Mouse (Mus musculus) forebrain, embryonic 16.5 days (tissue): ENCODE results near the gene Has3. TPM values are rescaled to one million over a fixed set of nuclear protein-coding genes. Genes with fewer than 3 reads are reported as not detected.
"Not testable (repeated sequence)": the region's sequence is repeated elsewhere in the genome, so short reads cannot be mapped to it uniquely, and the experiment has no call there.

ENCODE experiments used
- ATAC-seq: fragments of 200-750 bp; cut with Nextera tagmentation; 2 replicates; pipeline ENCODE4 v1.8.0; 2017; ENCODE audit warnings: mild to moderate bottlenecking, moderate library complexity
- H3K27ac ChIP-seq: fragments of 300-500 bp; sonication (generic); 2 replicates; pipeline ENCODE4 v1.5.1; 2014; ENCODE audit warnings: low read length, control low read depth
- H3K27me3 ChIP-seq: fragments of 300-500 bp; sonication (generic); replicated peaks from 2 replicates; pipeline ENCODE4 v1.6.1; 2014; ENCODE audit warnings: low read length; ENCODE audit not compliant: control insufficient read depth, insufficient read depth
- H3K36me3 ChIP-seq: fragments of 300-500 bp; sonication (generic); 2 replicates; pipeline ENCODE4 v1.6.1; 2014; ENCODE audit not compliant: control insufficient read depth, insufficient read depth
- H3K4me1 ChIP-seq: fragments of 300-500 bp; sonication (generic); replicated peaks from 2 replicates; pipeline ENCODE4 v1.6.1; 2014; ENCODE audit warnings: low read length; ENCODE audit not compliant: control insufficient read depth, insufficient read depth
- H3K4me2 ChIP-seq: fragments of 300-500 bp; sonication (generic); 2 replicates; pipeline ENCODE4 v1.6.1; 2014; ENCODE audit warnings: mild to moderate bottlenecking, low read length, control low read depth
- H3K4me3 ChIP-seq: fragments of 300-500 bp; sonication (generic); replicated peaks from 2 replicates; pipeline ENCODE4 v1.5.1; 2014; ENCODE audit warnings: mild to moderate bottlenecking, low read length, control low read depth
- H3K9ac ChIP-seq: fragments of 300-500 bp; sonication (generic); replicated peaks from 2 replicates; pipeline ENCODE4 v1.6.1; 2014; ENCODE audit warnings: low read depth, low read length, control low read depth
- H3K9me3 ChIP-seq: fragments of 300-500 bp; sonication (generic); 2 replicates; pipeline ENCODE4 v1.6.1; 2016; ENCODE audit warnings: low read length; ENCODE audit not compliant: control insufficient read depth
- WGBS: fragments of 180-500 bp; shearing (Covaris S2); extraction: QIAGEN DNeasy Blood & Tissue Kit; methylation state at CpG from one replicate; pipeline ENCODE4 v1.1.7; 2014; 5-methylcytosine and 5-hydroxymethylcytosine counted together
- polyA plus RNA-seq: library from polyadenylated mRNA; unstranded; fragments of >200 nt; fragmentation: Nextera tagmentation; extraction: Ambion mirVana; gene quantifications from 2 replicates; pipeline ENCODE4 v1.2.1, GENCODE M21; 2015

The Has3 gene
- polyA plus RNA-seq, 1 experiment from 2014 or later, result 1.7 TPM

DNA sequence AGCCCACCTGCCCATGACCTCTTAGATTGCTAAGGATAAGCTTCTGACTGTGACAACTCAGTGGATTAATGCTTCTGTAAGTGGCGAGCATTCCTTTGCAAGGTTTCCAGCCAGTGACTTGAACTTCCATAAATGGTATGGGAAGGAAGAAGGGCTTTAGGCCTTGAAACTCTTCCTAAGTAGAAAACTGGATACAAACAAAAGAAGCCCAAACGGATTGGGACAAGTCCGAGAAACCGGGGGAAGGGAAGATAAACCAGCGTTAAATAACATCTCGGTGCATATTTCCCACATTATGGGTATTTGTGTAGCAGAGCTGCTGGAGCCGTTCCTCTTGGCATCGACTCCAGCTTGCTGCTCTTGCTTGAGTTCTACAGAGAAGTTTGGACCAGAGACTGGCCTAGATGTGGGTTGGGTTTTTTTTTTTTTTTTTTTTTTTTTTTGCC, 54.9 kb downstream of the Has3 start:
- ATAC-seq, result no peak
- Histone ChIP-seq H3K4me3 (no peak overlapping the region), H3K4me1 (peaks cover 2% of the 10 kb centered on the region; the same call in 1 of the 2 replicates), H3K27ac (no peak overlapping the region), H3K27me3 (no peaks in the 10 kb centered on the region), H3K4me2 (no peak overlapping the region), H3K36me3 (no peaks in the 10 kb centered on the region), H3K9ac (no peak overlapping the region), H3K9me3 (no peaks in the 10 kb centered on the region)
- WGBS, result 77% methylated on average over 8 of the region's 8 CpGs

GRCm38 (mm10) chr8:106925446-106925845, 55.4 kb downstream of the Has3 start:
- H3K4me2 ChIP-seq, result no peak overlapping the region
- no peak for ATAC-seq

GRCm38 (mm10) chr8:106927247-106927646, 57.2 kb downstream of the Has3 start:
- no peak for ATAC-seq

More at GRCm38 (mm10) chr8:106925446-106925845, 55.4 kb downstream of the Has3 start:
- no peak overlapping the region for H3K4me3 ChIP-seq
- no peaks in the 10 kb centered on the region for H3K27me3 ChIP-seq
- WGBS, result 81% methylated on average over 4 of the region's 4 CpGs
- no peak overlapping the region for H3K27ac ChIP-seq
- H3K36me3 ChIP-seq, result no peaks in the 10 kb centered on the region
- 0 out of 2 replicates have a peak, but pooled peaks cover 2% of the 10 kb centered on the region for H3K4me1 ChIP-seq
- H3K9me3 ChIP-seq, result no peaks in the 10 kb centered on the region
- H3K9ac ChIP-seq, result no peak overlapping the region

DNA sequence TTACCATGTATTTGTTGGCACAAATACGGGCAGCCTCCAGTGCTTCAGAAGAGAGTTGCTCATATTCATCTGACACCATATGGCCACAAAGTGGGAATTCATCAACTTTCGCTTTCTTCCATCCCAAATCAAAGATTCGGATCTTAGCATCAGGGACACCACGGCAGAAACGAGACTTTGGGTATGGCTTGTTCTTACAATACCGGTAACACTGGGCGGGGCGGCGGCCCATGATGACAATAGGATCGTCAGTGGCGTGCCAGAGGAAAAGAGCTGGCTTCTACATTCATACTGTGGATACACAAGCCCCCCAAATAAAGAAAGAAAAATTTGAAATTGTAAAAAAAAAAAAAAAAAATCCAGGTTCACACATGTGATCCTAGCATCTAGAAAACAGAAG, 58.1 kb downstream of the Has3 start:
- H3K4me3 ChIP-seq, H3K4me2 ChIP-seq, H3K9ac ChIP-seq, H3K27ac ChIP-seq, H3K36me3 ChIP-seq, H3K4me1 ChIP-seq, H3K9me3 ChIP-seq, ATAC-seq: not testable (repeated sequence)
- peaks cover 11% of the 10 kb centered on the region for H3K27me3 ChIP-seq
- WGBS, result 85% methylated on average over 10 of the region's 11 CpGs

More at GRCm38 (mm10) chr8:106927247-106927646, 57.2 kb downstream of the Has3 start:
- Histone ChIP-seq H3K4me2 (no peak overlapping the region), H3K36me3 (no peaks in the 10 kb centered on the region), H3K9ac (no peak overlapping the region), H3K9me3 (no peaks in the 10 kb centered on the region), H3K4me3 (no peak overlapping the region), H3K4me1 (peaks cover 3% of the 10 kb centered on the region), H3K27me3 (peaks cover 9% of the 10 kb centered on the region), H3K27ac (no peak overlapping the region)
- WGBS, result 61% methylated on average over 4 of the region's 4 CpGs

DNA sequence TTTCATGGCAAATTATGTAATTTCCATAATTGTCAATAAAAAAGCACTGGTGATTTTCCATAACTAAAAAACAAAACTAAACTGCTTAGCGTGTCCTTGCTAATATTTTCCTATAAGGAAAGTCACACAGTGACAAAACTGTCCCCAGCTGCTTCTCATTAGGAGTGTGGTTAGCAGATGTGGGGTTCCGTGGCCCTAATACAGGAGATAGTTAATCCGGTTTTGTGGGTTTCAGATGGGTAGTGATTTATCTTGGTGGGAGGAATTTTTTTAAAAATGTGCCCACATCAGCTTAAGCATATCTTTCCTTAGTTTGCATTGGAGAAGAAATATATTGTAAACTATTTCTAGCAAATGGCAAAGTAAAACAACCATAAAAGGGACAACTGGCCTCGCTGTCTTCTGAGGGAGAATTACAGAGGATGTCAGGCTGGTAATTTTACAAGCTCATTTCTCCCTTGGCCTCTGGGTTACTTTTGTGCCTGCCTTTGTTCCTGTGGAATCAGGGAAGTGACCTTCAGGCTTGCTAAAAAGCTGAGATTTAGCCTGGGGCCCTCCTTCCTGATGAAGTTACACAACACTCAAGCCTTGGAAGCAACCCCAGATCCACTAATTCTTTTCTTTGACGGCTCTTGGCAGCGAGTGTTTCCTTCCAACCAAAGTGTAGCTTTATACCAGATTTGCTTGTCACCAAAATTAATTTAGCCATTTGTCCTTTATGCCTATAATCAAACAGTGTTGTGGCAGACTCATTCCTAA, 59.3 kb downstream of the Has3 start:
- 55% methylated on average over 6 of the region's 6 CpGs for WGBS
- peaks cover 6% of the 10 kb centered on the region for H3K4me1 ChIP-seq

GRCm38 (mm10) chr8:106929921-106930320, 59.9 kb downstream of the Has3 start:
- Histone ChIP-seq H3K9ac (no peak overlapping the region), H3K9me3 (no peaks in the 10 kb centered on the region), H3K4me2 (no peak overlapping the region), H3K36me3 (no peaks in the 10 kb centered on the region), H3K4me3 (no peak overlapping the region), H3K4me1 (peaks cover 6% of the 10 kb centered on the region), H3K27me3 (peaks cover 24% of the 10 kb centered on the region), H3K27ac (no peak overlapping the region)
- ATAC-seq, result no peak
- 71% methylated on average over 5 of the region's 5 CpGs for WGBS

More for the DNA sequence above, 59.3 kb downstream of the Has3 start:
- Histone ChIP-seq H3K4me2 (no peak overlapping the region), H3K9ac (no peak overlapping the region), H3K36me3 (no peaks in the 10 kb centered on the region), H3K4me3 (no peak overlapping the region), H3K27me3 (peaks cover 20% of the 10 kb centered on the region), H3K27ac (no peak overlapping the region), H3K9me3 (no peaks in the 10 kb centered on the region)
- no peak for ATAC-seq

GRCm38 (mm10) chr8:106932376-106933065, 62.5 kb downstream of the Has3 start:
- Histone ChIP-seq H3K27ac (no peak overlapping the region), H3K4me1 (peaks cover 16% of the 10 kb centered on the region), H3K27me3 (peaks cover 25% of the 10 kb centered on the region), H3K4me2 (peak overlapping the region; percentile 46), H3K4me3 (peak overlapping the region; percentile 2; the same call in 1 of the 2 replicates), H3K36me3 (no peaks in the 10 kb centered on the region), H3K9me3 (no peaks in the 10 kb centered on the region), H3K9ac (no peak overlapping the region)
- WGBS, result 9% methylated on average over 22 of the region's 22 CpGs
- ATAC-seq, result no peak

GRCm38 (mm10) chr8:106933506-106934143, 63.6 kb downstream of the Has3 start:
- no peak overlapping the region for H3K4me2 ChIP-seq
- no peak overlapping the region for H3K27ac ChIP-seq
- no peak overlapping the region for H3K9ac ChIP-seq
- H3K4me3 ChIP-seq, result no peak overlapping the region
- H3K27me3 ChIP-seq, result peaks cover 34% of the 10 kb centered on the region
- WGBS, result 92% methylated on average over 4 of the region's 4 CpGs
- no peak for ATAC-seq
- peaks cover 19% of the 10 kb centered on the region for H3K4me1 ChIP-seq
- H3K9me3 ChIP-seq, result no peaks in the 10 kb centered on the region
- no peaks in the 10 kb centered on the region for H3K36me3 ChIP-seq
